Mouse (Mus musculus): ENCODE measurements around the gene Lbx2. TPM values are rescaled to one million over a fixed set of nuclear protein-coding genes. Genes with fewer than 3 reads are reported as not detected.

Gene Lbx2
- polyA plus RNA-seq, 1 experiment from 2014 or later = 0.73 TPM

GRCm38 (mm10) chr6:83107566-83108400 lies 21.6 kb downstream of the Lbx2 start:
- Histone ChIP-seq H3K9me3 (replicated peaks; ENCODE audit: control insufficient read depth, low read length) (no peaks in the 10 kb centered on the region), H3K4me1 (ENCODE audit: control insufficient read depth, insufficient read depth, low read length) (peaks cover 2% of the 10 kb centered on the region), H3K27me3 (ENCODE audit: control insufficient read depth, insufficient read depth, low read length) (no peaks in the 10 kb centered on the region; the same call in none of the 2 replicates), H3K9ac (replicated peaks; ENCODE audit: low read length) (peak overlapping the region; percentile 96), H3K27ac (replicated peaks; ENCODE audit: low read depth, low read length) (no peak overlapping the region; the same call in 1 of the 2 replicates), H3K36me3 (replicated peaks; ENCODE audit: control insufficient read depth, insufficient read depth, low read depth, low read length) (no peaks in the 10 kb centered on the region), H3K4me2 (ENCODE audit: low read depth, low read length) (peak overlapping the region; percentile 87; the same call in 1 of the 2 replicates), H3K4me3 (ENCODE audit: low read depth, low read length) (no peak overlapping the region)
- ATAC-seq (replicated peaks; ENCODE audit: insufficient number of reproducible peaks, low FRiP score, low TSS enrichment, low read depth) = no peak; the same call in 1 of the 2 replicates
- DNase-seq (ENCODE audit: low spot score) = peak; percentile 82
- 31% methylated on average over 13 of the region's 13 CpGs for WGBS

DNA sequence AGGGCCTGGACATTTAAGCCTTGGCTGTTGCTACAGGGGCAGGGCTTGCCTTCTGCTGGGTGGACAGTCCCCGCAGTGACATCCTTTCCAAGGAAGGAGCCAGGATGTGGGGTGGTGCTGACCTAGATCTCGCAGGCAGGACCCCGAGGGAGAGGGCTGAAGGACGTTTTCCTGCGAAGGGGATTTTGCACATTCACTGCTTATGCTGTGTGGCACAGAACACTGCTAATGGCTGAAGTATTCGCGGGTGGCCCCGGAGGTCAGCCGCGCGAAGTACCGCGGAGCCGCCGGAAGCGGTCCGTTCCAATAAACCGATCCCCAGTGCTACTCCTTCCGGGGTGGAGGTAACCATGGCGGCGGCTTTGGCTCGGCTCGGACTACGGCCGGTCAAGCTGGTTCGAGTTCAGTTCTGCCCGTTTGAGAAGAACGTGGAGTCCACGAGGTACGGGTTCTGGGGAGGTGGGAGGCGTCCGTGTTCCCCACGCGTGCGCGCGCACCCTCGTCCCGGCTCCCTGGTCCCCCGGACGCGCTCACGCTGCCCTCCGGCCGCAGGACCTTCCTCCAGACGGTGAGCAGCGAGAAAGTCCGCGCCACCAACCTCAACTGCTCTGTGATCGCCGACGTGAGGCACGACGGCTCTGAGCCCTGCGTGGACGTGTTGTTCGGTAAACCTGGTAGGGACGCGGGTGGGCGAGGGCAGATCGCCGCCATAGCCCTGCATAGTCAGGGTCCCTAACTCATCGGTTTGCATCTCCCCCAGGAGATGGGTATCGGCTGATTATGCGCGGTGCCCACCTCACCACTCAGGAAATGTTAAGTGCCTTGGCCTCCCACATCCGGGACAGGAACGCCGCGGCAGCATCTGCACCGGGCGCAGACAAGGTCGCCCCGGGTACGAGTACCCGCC lies 22.8 kb downstream of the Lbx2 start, which contains the start of gene Mrpl53:
TSS of gene Mrpl53 (plus strand) at position 279 of the 907 bp plus-strand sequence.
- Histone ChIP-seq H3K4me3 (ENCODE audit: low read depth, low read length) (peak within 1 kb of the TSS; percentile 89), H3K4me2 (ENCODE audit: low read depth, low read length) (peak within 1 kb of the TSS; percentile 87), H3K9ac (replicated peaks; ENCODE audit: low read length) (peak within 1 kb of the TSS; percentile 96), H3K4me1 (ENCODE audit: control insufficient read depth, insufficient read depth, low read length) (no peaks in the 10 kb centered on the region; the same call in 1 of the 2 replicates), H3K27ac (replicated peaks; ENCODE audit: low read depth, low read length) (peak within 1 kb of the TSS; percentile 65), H3K9me3 (replicated peaks; ENCODE audit: control insufficient read depth, low read length) (no peaks in the 10 kb centered on the region), H3K36me3 (replicated peaks; ENCODE audit: control insufficient read depth, insufficient read depth, low read depth, low read length) (no peaks in the 10 kb centered on the region), H3K27me3 (ENCODE audit: control insufficient read depth, insufficient read depth, low read length) (no peaks in the 10 kb centered on the region)
- under 1% methylated on average over 75 of the region's 76 CpGs for WGBS
- DNase-seq (ENCODE audit: low spot score) (peak; percentile 84), ATAC-seq (replicated peaks; ENCODE audit: insufficient number of reproducible peaks, low FRiP score, low TSS enrichment, low read depth) (peak; percentile 81)

DNA sequence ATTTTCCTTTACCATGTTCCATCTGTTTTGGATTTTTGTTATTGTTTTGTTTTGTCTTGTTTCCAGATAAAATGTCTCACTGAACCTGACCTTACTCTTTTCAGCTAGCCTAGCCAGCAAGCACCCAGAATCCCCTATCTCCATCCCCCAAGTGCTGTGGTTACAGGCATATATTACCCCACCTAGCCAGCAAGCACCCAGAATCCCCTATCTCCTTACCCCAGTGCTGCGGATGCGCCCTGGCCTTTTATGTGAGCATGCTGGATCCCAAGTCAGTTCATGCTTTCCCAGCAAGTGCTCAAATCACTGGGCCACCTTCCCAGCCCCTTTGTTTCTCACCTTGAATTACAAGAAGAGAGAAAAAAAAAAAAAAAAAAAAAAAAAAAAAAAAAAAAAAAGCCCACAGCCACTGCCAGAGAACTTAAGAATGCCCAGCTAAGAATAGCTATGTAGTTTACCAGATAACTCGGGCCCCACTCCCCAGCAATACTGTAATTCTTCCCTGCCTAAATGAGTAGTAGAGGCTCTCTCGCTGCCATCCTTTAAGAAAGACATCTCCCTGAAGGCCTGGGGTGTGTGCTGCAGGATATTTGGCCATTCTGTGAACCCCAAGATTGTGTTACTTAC lies 25.5 kb downstream of the Lbx2 start:
- ATAC-seq (replicated peaks; ENCODE audit: insufficient number of reproducible peaks, low FRiP score, low TSS enrichment, low read depth) (no peak), DNase-seq (ENCODE audit: low spot score) (no peak)
- H3K9me3 ChIP-seq (replicated peaks; ENCODE audit: control insufficient read depth, low read length) = no peaks in the 10 kb centered on the region
- H3K36me3 ChIP-seq (replicated peaks; ENCODE audit: control insufficient read depth, insufficient read depth, low read depth, low read length) = no peaks in the 10 kb centered on the region
- 93% methylated on average over 4 of the region's 4 CpGs for WGBS
- H3K4me1 ChIP-seq (ENCODE audit: control insufficient read depth, insufficient read depth, low read length) = no peaks in the 10 kb centered on the region; the same call in 1 of the 2 replicates
- H3K9ac ChIP-seq (replicated peaks; ENCODE audit: low read length) = no peak overlapping the region
- H3K27ac ChIP-seq (replicated peaks; ENCODE audit: low read depth, low read length) = no peak overlapping the region
- no peak overlapping the region for H3K4me2 ChIP-seq (ENCODE audit: low read depth, low read length)
- no peaks in the 10 kb centered on the region for H3K27me3 ChIP-seq (ENCODE audit: control insufficient read depth, insufficient read depth, low read length)
- H3K4me3 ChIP-seq (ENCODE audit: low read depth, low read length) = no peak overlapping the region

DNA sequence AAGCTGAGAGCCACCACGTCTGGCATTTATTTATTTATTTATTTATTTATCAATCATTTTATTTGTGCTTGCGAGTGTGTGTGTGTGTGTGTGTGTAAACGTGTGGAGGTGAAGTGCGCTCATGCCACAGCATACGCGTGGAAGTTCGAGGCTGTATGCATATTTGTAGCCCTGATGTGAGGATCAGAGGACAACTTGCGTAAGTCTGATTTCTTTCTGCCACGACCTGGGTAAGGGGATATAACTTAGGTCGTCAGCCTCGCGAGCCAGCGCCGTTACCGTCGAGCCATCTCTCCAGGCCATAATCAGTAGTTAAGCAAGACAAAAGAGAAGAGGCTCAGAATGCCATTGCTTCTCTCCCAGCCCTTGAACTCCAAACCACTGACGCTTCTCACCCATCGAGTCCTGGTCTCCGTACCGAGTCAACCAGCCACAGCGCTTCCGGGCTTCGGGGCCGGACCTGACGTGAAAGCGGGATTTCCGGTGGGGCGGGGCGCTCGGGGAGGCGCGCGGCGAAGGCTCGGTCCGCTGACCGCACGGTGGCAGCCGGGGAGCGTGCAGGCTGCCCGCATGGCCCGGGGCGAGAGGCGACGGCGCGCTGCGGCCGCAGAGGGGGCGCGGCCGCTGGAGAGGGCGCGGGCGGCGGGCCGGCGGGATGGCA lies 29.0 kb downstream of the Lbx2 start, which contains the start of gene Mogs:
TSS of gene Mogs (plus strand) at position 486 of the 661 bp plus-strand sequence.
- Histone ChIP-seq H3K9ac (replicated peaks; ENCODE audit: low read length) (peak within 1 kb of the TSS; percentile 85), H3K4me3 (ENCODE audit: low read depth, low read length) (peak within 1 kb of the TSS; percentile 75), H3K9me3 (replicated peaks; ENCODE audit: control insufficient read depth, low read length) (no peaks in the 10 kb centered on the region), H3K36me3 (replicated peaks; ENCODE audit: control insufficient read depth, insufficient read depth, low read depth, low read length) (no peaks in the 10 kb centered on the region; the same call in 1 of the 2 replicates), H3K27me3 (ENCODE audit: control insufficient read depth, insufficient read depth, low read length) (no peaks in the 10 kb centered on the region), H3K4me2 (ENCODE audit: low read depth, low read length) (peak within 1 kb of the TSS; percentile 78), H3K27ac (replicated peaks; ENCODE audit: low read depth, low read length) (0 out of 2 replicates have a peak within 1 kb of the TSS, but pooled peaks have one; percentile 5), H3K4me1 (ENCODE audit: control insufficient read depth, insufficient read depth, low read length) (peaks cover 4% of the 10 kb centered on the region)
- peak; percentile 72 for ATAC-seq (replicated peaks; ENCODE audit: insufficient number of reproducible peaks, low FRiP score, low TSS enrichment, low read depth)
- peak; percentile 95 for DNase-seq (ENCODE audit: low spot score)
- WGBS = 1% methylated on average over 58 of the region's 58 CpGs

- ATAC-seq (replicated peaks; ENCODE audit: insufficient number of reproducible peaks, low FRiP score, low TSS enrichment, low read depth) = peak; percentile 31
- H3K4me3 ChIP-seq (ENCODE audit: low read depth, low read length) = peak overlapping the region; percentile 75
- no peaks in the 10 kb centered on the region; the same call in 1 of the 2 replicates for H3K36me3 ChIP-seq (replicated peaks; ENCODE audit: control insufficient read depth, insufficient read depth, low read depth, low read length)
- peaks cover 5% of the 10 kb centered on the region for H3K4me1 ChIP-seq (ENCODE audit: control insufficient read depth, insufficient read depth, low read length)
- no peaks in the 10 kb centered on the region for H3K9me3 ChIP-seq (replicated peaks; ENCODE audit: control insufficient read depth, low read length)
- H3K9ac ChIP-seq (replicated peaks; ENCODE audit: low read length) = peak overlapping the region; percentile 85
- DNase-seq (ENCODE audit: low spot score) = no peak
- no peaks in the 10 kb centered on the region for H3K27me3 ChIP-seq (ENCODE audit: control insufficient read depth, insufficient read depth, low read length)
- H3K4me2 ChIP-seq (ENCODE audit: low read depth, low read length) = peak overlapping the region; percentile 78
- 3% methylated on average over 46 of the region's 48 CpGs for WGBS
- H3K27ac ChIP-seq (replicated peaks; ENCODE audit: low read depth, low read length) = 0 out of 2 replicates have a peak overlapping the region, but pooled peaks have one; percentile 5
Observed at GRCm38 (mm10) chr6:83115682-83116372, 29.7 kb downstream of the Lbx2 start.

DNA sequence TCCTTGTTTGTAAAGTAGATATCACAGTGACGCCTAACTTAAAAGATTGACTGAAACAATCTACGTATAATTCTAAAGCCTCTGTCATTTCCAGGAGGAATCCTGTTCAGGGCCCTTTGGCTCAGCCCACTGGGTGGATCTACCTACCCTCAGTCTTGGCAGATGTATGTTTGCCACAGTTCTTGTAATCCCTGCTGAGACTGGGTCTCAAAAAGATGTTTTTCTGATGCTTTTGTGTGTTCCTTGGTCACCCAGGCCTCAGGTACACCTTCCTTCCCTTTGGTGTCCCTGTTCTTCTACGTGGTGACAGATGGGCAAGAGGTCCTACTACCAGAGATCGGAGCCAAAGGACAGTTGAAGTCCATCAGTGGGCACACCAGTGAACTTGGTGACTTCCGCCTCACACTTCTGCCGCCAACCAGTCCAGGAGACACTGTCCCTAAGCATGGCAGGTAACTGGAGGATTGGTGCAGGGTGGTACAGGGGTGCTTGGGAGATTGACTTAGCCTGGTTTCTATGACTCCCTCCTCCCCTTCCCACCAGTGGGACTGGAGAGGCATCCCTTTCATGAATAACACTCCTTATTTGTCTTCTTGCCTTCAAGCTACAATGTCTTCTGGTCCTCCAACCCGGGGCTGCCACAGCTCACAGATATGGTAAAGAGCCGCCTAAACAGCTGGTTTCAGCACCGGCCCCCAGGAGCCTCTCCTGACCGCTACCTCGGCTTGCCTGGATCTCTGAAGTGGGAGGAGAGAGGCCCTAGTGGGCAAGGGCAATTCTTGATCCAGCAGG lies 30.4 kb downstream of the Lbx2 start:
- ATAC-seq (replicated peaks; ENCODE audit: insufficient number of reproducible peaks, low FRiP score, low TSS enrichment, low read depth) (no peak), DNase-seq (ENCODE audit: low spot score) (no peak)
- Histone ChIP-seq H3K27ac (replicated peaks; ENCODE audit: low read depth, low read length) (no peak overlapping the region), H3K27me3 (ENCODE audit: control insufficient read depth, insufficient read depth, low read length) (no peaks in the 10 kb centered on the region), H3K4me3 (ENCODE audit: low read depth, low read length) (peak overlapping the region; percentile 75), H3K9me3 (replicated peaks; ENCODE audit: control insufficient read depth, low read length) (no peaks in the 10 kb centered on the region), H3K9ac (replicated peaks; ENCODE audit: low read length) (peak overlapping the region; percentile 85), H3K4me1 (ENCODE audit: control insufficient read depth, insufficient read depth, low read length) (peaks cover 5% of the 10 kb centered on the region), H3K4me2 (ENCODE audit: low read depth, low read length) (peak overlapping the region; percentile 78), H3K36me3 (replicated peaks; ENCODE audit: control insufficient read depth, insufficient read depth, low read depth, low read length) (no peaks in the 10 kb centered on the region; the same call in 1 of the 2 replicates)
- whole genome bisulfite sequencing = 77% methylated on average over 11 of the region's 11 CpGs
